Mouse (Mus musculus) urinary bladder, postnatal 4 days (tissue): ENCODE measurements at regions not wholly inside any gene's neighbourhood (a gene's known extent, or its start where the extent isn't known, plus 50 kb on each side); places are given as distances from the start of the nearest gene placed in this dataset.

Source experiments
- DNase-seq, 2 experiments: peaks; one replicate each; pipeline ENCODE4 v3.0.0; 2021 to 2022; ENCODE audit warnings: low spot score in 2 of 2

- DNase-seq = no peak
Measured at GRCm38 (mm10) chr16:95815206-95815731, 113.4 kb downstream of the Ets2 start.

- DNase-seq = no peak
Measured at GRCm38 (mm10) chr16:95814513-95815118, 112.7 kb downstream of the Ets2 start.

- DNase-seq = no peak
Measured at GRCm38 (mm10) chr16:95811092-95811491, 109.2 kb downstream of the Ets2 start.

- DNase-seq = no peak
Measured at GRCm38 (mm10) chr16:95809127-95809876, 107.4 kb downstream of the Ets2 start.

- no peak for DNase-seq
Measured at GRCm38 (mm10) chr16:95806510-95806909, 104.6 kb downstream of the Ets2 start.

GRCm38 (mm10) chr16:95804199-95804598, 102.3 kb downstream of the Ets2 start:
- DNase-seq = no peak

- DNase-seq = no peak
Measured at GRCm38 (mm10) chr16:95802641-95803040, 100.8 kb downstream of the Ets2 start.

GRCm38 (mm10) chr16:95802207-95802606, 100.3 kb downstream of the Ets2 start:
- DNase-seq = no peak

GRCm38 (mm10) chr16:95800911-95801442, 99.1 kb downstream of the Ets2 start:
- no peak for DNase-seq

- DNase-seq = no peak
Measured at GRCm38 (mm10) chr16:95798582-95798981, 96.7 kb downstream of the Ets2 start.

- DNase-seq = no peak
Measured at GRCm38 (mm10) chr16:95798099-95798498, 96.2 kb downstream of the Ets2 start.

GRCm38 (mm10) chr16:95797141-95797540, 95.3 kb downstream of the Ets2 start:
- DNase-seq = no peak

GRCm38 (mm10) chr16:95794876-95795275, 93.0 kb downstream of the Ets2 start:
- DNase-seq = no peak

GRCm38 (mm10) chr16:95794281-95794727, 92.4 kb downstream of the Ets2 start:
- DNase-seq = no peak

- no peak for DNase-seq
Measured at GRCm38 (mm10) chr16:95790691-95791090, 88.8 kb downstream of the Ets2 start.

GRCm38 (mm10) chr16:95789548-95789947, 87.7 kb downstream of the Ets2 start:
- DNase-seq = no peak

GRCm38 (mm10) chr16:95781681-95782080, 79.8 kb downstream of the Ets2 start:
- no peak for DNase-seq

GRCm38 (mm10) chr16:95780431-95780830, 78.6 kb downstream of the Ets2 start:
- no peak for DNase-seq

GRCm38 (mm10) chr16:95778845-95779722, 77.2 kb downstream of the Ets2 start:
- DNase-seq = no peak

GRCm38 (mm10) chr16:95778173-95778572, 76.3 kb downstream of the Ets2 start:
- DNase-seq = no peak

- no peak for DNase-seq
Measured at GRCm38 (mm10) chr16:95776610-95777363, 74.9 kb downstream of the Ets2 start.
